Mouse (Mus musculus) spleen, embryonic (tissue): ENCODE measurements around the gene Mmp7.

Experiments used
- CTCF ChIA-PET: fragments of 350-600 bp; sonication (Branson Sonifier 250); formaldehyde crosslinking; loops from one replicate; lab custom pipeline; 2022; lab: Charles Lee

Gene Mmp7

GRCm38 (mm10) chr9:7691790-7692189 is at the start of gene Mmp7:
Gene Mmp7, plus strand, starts transcription at chr9:7692090.
- CTCF ChIA-PET = no interaction called here

- CTCF ChIA-PET = no interaction called here
These were observed 44.0 kb upstream of the Mmp7 start for GRCm38 (mm10) chr9:7647901-7648300.

DNA sequence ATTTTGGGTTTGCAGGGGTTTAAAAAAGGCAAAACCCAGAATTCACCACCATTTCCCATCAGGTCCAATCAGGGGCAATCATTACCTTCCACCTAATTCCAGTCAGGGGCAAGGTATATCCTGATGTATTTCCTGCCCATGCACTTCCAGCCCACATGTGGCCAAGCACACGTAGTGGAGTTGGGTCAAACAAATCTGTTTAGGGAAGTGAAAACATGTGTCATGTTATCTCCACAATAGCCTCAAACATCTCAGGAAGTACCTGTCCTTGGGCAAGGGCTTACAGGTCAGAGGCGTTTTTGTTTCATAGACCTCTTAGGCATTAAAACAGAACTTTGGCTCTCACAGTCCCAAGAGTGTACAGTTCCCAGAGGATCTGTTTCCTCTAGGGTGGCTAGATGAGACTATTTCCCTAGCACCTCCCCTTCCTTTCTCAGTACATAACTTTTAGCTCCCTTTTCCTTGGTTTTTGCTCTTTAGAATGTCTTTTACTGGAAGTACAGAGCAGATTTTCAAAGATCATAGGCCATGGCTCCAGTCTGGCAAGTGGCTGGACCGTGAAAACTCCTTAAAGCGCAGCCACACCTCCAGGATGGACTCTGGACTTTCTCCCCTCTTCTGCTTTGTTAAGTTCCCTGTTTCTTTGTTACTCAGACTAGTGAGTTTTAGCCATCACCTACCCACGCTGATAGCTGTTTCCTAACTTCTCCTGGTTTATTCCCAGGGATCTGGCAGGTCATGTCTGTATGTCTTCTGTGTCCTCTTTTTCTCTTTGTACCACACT is 41.3 kb upstream of the Mmp7 start:
- CTCF ChIA-PET = no interaction called here

- CTCF ChIA-PET = no interaction called here
These were observed 39.4 kb upstream of the Mmp7 start for GRCm38 (mm10) chr9:7652351-7653085.

- CTCF ChIA-PET = no interaction called here
These were observed 33.9 kb upstream of the Mmp7 start for GRCm38 (mm10) chr9:7657946-7658345.

- CTCF ChIA-PET = no interaction called here
These were observed 32.3 kb upstream of the Mmp7 start for GRCm38 (mm10) chr9:7659469-7660020.

- CTCF ChIA-PET = no interaction called here
These were observed 30.5 kb upstream of the Mmp7 start for GRCm38 (mm10) chr9:7661371-7661770.

GRCm38 (mm10) chr9:7669674-7670073 is 22.2 kb upstream of the Mmp7 start:
- CTCF ChIA-PET = no interaction called here

GRCm38 (mm10) chr9:7672985-7673384 is 18.9 kb upstream of the Mmp7 start:
- CTCF ChIA-PET = no interaction called here

- CTCF ChIA-PET = no interaction called here
These were observed 13.6 kb upstream of the Mmp7 start for GRCm38 (mm10) chr9:7678154-7678837.

GRCm38 (mm10) chr9:7682081-7682618 is 9.7 kb upstream of the Mmp7 start:
- CTCF ChIA-PET = no interaction called here

DNA sequence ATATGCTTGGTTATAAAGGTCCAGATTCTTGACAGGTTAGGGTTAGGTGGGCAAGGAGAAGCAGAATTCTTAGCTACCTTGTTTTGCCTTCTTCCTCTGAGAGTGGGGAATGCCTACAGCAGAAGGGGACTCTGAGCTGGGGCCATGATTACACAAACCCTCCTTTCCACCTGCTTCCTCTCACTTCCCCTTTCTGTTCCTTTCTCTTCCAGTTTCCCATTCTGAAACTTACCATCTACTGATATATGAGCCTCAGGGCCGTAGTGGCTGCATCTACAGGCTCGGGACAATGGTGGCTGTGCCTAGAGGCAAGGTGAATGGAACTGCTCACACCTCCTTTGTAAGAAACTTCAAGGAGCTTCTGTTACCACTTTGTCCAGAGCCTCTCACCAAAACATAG is 5.9 kb upstream of the Mmp7 start:
- CTCF ChIA-PET = no interaction called here

DNA sequence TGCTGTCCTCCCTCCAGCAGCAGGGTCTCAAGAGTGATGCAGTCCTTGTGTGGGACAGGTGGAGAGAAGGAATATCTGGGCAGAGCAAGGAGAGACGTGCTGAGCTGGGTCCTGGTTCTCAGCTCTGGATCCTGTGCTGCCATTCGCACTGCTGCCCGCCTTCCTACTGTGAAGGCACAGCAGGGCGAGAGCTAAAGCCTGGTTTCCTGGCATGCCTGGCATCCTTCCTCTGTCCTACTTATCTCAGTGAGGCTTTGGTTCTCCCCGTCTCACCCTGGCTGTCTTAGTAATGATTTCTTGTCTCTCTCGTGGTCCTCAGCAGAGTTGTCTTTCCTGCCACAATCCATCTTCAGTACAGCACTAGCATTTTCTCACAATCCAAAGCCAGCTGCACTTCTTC is 2.1 kb upstream of the Mmp7 start:
- CTCF ChIA-PET = no interaction called here

DNA sequence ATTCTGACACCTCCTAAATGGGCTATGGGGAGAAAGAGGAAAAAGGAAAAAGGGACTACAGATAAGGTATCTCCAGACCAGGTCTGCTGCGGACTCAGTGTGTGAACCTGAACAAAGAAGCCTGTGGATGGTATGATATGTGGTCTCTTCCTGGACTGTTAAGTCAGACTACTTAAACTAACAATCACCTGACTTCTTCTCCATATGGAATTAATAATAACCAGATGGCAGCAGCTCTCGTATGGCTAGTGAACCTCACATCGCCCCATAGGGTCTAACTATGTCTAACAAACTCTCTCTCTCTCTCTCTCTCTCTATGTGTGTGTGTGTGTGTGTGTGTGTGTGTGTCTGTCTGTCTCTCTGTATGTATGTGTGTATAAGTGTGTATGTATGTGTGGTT is 2.1 kb downstream of the Mmp7 start:
- CTCF ChIA-PET = no interaction called here

GRCm38 (mm10) chr9:7695646-7696045 is 3.8 kb downstream of the Mmp7 start:
- CTCF ChIA-PET = no interaction called here

GRCm38 (mm10) chr9:7708698-7709097 is 16.8 kb downstream of the Mmp7 start:
- CTCF ChIA-PET = interaction anchor here (0.7 kb wide), 1 partner anchor 17 kb away, joined by 3 read pairs; no protein-coding TSS in a partner anchor

- CTCF ChIA-PET = no interaction called here
These were observed 19.3 kb downstream of the Mmp7 start for GRCm38 (mm10) chr9:7711196-7711595.

DNA sequence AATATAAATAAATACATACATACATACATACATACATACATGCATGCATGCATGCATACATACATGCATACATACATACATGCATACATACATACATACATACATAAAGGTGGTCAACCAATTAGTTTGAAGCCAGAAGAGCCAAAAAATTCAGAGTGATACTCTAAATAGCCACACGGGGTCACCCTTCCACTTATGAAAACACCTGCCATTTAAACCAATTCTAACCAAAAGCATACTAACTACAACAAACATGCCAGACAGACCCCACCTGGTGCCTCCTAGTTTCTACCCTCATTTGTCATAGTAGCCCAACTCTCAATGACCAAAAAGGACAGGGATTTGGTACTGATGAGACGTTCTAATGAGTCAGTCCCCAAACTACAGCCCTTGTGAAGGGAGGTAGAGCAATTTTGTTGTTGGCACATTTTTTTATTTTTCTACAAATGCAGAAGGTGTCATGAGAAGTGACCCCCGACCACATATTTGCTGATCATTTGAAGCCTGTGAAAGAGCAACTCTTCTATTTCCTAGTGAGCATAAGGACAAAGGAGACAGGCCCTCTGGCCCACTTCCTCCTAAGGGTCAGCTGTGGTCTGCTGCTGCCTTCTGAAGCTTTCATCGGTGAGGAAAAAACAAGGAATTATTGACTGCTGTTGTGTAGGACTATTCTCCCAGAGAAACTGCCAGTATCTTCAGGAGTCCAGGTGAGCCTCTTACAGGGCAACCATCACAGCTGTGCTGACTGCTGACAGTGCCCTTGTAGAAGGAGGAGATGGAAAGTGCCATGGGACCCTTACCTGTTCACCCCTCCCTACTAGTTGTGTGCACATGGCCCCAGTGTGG is 22.4 kb downstream of the Mmp7 start:
- CTCF ChIA-PET = interaction anchor here (0.6 to 1.2 kb wide), 4 partner anchors 8 to 71 kb away, joined by 3 to 5 read pairs (median 3); no protein-coding TSS in a partner anchor

DNA sequence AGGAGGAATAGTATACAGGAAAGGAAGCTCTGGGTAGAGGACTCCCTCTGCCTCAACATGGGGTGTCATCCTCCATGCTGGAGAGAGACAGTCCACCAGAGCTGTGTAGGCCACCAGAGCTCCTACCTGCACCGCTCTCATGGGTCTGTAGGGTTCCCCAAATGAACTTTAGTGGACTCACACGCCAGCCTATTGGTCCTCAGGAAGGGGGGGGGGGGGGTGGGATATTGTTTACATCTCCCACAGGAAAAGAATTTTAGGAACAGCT is 23.0 kb downstream of the Mmp7 start:
- CTCF ChIA-PET = interaction anchor here (0.6 to 1.2 kb wide), 5 partner anchors 9 to 70 kb away, joined by 3 to 5 read pairs (median 3); no protein-coding TSS in a partner anchor

DNA sequence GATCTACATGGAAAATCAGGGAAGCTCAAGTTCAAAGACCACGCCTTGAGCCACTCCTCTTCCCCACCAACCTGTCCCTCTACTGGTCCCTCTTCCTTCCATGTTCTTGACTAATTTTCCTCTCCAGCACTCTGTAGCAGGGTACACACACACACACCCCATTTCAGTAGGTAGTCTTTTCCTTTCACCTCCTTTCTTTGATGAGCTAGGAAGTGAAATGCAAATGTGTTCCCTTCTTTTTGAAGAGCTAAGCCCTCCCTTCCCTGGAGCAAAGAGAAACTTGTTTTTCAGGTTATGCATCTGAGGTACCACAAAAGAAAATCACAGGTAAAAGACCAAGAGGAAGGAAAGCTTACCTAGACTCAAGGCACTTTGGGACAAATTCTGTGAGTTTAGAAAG is 29.7 kb downstream of the Mmp7 start:
- CTCF ChIA-PET = interaction anchor here (0.5 kb wide), 1 partner anchor 175 kb away, joined by 11 read pairs; no protein-coding TSS in a partner anchor

GRCm38 (mm10) chr9:7728997-7729396 is 37.1 kb downstream of the Mmp7 start:
- CTCF ChIA-PET = no interaction called here
